Mouse (Mus musculus): ENCODE measurements at regions not wholly inside any gene's neighbourhood (a gene's known extent, or its start where the extent isn't known, plus 50 kb on each side); places are given as distances from the start of the nearest gene placed in this dataset.
A peak's percentile ranks its signal among the peaks of the same experiment; 100 is the strongest.

GRCm38 (mm10) chr2:6263565-6263964 is 50.7 kb upstream of the Echdc3 start:
- no peak for ATAC-seq (ENCODE audit: extremely low read depth, insufficient number of reproducible peaks, low FRiP score, poor library complexity, severe bottlenecking)

- ATAC-seq (ENCODE audit: extremely low read depth, insufficient number of reproducible peaks, low FRiP score, poor library complexity, severe bottlenecking): no peak
These were observed 51.4 kb upstream of the Echdc3 start for GRCm38 (mm10) chr2:6264085-6264783.

DNA sequence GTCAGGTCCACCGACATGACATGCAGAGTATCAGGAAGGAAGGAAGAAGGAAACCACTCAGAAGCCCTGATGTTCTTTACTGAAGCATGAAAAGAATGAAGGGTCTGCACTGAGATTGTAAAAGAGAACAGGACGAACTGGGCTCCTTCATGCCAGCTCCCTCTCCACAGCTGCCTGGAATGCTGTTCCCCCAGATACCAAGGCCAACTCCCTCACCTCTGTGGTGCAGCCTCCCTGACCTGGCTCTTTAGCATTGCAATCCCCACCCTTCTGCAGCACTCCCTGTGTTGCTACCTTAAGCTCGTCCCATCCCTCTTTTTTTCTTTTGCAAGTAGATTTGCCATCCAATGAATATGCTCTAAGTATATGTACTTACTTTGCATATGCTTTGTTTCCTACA is 52.3 kb upstream of the Echdc3 start:
- ATAC-seq (ENCODE audit: extremely low read depth, insufficient number of reproducible peaks, low FRiP score, poor library complexity, severe bottlenecking): no peak

- ATAC-seq (ENCODE audit: extremely low read depth, insufficient number of reproducible peaks, low FRiP score, poor library complexity, severe bottlenecking): no peak
These were observed 54.2 kb upstream of the Echdc3 start for GRCm38 (mm10) chr2:6267066-6267465.

DNA sequence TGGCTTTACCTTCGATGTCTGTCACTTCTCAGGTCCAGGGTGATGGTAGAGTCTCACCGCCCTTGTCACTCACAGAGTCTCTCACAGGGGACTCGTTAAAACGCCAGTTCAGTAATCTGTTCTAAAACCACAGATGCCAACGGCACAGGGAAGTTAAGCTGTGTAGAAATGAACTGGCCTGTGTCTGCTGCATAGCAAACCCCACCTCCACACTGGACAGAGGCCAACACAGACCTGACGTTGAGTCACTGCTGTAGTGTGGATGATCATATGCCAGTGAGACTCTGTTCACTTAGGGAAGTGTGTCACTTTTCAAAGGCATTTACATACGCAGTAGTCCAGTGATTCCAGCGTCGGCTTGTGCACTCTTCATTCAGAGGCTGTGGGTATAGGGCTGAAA is 54.7 kb upstream of the Echdc3 start:
- ATAC-seq (ENCODE audit: extremely low read depth, insufficient number of reproducible peaks, low FRiP score, poor library complexity, severe bottlenecking): peak; percentile 45

- no peak for ATAC-seq (ENCODE audit: extremely low read depth, insufficient number of reproducible peaks, low FRiP score, poor library complexity, severe bottlenecking)
These were observed 50.0 kb upstream of the Usp6nl start for GRCm38 (mm10) chr2:6272514-6272913.
